Mouse (Mus musculus) left cerebral cortex, adult 2 months (tissue): ENCODE measurements around the gene Srebf1. TPM values are rescaled to one million over a fixed set of nuclear protein-coding genes. Genes with fewer than 3 reads are reported as not detected.

Experiments used
- DNase-seq, 2 experiments: peaks; one replicate each; pipeline ENCODE4 v3.0.0; 2021 to 2022; ENCODE audit warnings: low spot score in 2 of 2, mixed read lengths in 1 of 2; ENCODE audit errors: extremely low spot score in 1 of 2
- H3K27ac ChIP-seq: fragments of 200-600 bp; 2 replicates; pipeline ENCODE4 v1.8.1; 2022
- H3K4me3 ChIP-seq: fragments of 200-600 bp; 2 replicates; pipeline ENCODE4 v1.8.1; 2022
- CTCF ChIP-seq: fragments of 200-600 bp; IDR thresholded peaks from 2 replicates; pipeline ENCODE4 v1.8.1; 2022; ENCODE audit warnings: antibody characterized with exemption, mild to moderate bottlenecking, moderate library complexity
- intact Hi-C: fragments of 180-260 bp; cut with DNase I; formaldehyde crosslinking; loops from one replicate; pipeline ENCODE4 v1.15.1; 2025
- total RNA-seq, 2 experiments: library from RNA; stranded (reverse); gene quantifications; 2 replicates each; pipeline ENCODE4 v1.2.3; 2021

The Srebf1 gene
- total RNA-seq, 2 experiments from 2014 or later: 50.1 to 66.1 TPM

DNA sequence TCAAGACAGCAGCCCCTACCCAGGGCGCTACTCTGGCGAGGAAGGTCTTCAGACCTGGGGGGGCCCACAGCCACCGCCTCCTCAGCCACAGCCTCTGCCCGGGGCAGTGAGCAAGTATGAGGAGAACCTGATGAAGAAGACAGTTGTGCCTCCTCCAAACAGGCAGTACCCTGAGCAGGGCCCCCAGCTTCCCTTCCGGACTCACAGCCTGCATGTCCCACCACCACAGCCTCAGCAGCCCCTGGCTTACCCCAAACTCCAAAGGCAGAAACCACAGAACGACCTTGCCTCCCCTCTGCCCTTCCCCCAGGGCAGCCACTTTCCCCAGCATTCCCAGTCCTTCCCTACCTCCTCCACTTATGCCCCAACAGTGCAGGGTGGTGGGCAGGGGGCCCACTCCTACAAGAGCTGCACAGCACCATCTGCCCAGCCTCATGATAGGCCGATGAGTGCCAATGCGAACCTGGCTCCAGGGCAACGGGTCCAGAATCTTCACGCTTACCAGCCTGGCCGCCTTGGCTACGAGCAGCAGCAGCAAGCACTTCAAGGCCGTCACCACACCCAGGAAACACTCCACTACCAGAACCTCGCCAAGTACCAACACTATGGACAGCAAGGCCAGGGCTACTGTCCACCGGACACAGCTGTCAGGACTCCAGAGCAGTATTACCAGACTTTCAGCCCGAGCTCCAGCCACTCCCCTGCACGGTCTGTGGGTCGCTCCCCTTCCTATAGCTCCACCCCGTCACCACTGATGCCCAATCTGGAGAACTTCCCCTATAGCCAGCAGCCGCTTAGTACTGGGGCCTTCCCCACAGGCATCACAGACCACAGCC lies 36.8 kb downstream of the Srebf1 start:
- Histone ChIP-seq H3K4me3 (no peak overlapping the region), H3K27ac (peak overlapping the region; percentile 74)
- no peak for TF ChIP-seq CTCF
- intact Hi-C loops: no loop called here
- DNase-seq: no peak

DNA sequence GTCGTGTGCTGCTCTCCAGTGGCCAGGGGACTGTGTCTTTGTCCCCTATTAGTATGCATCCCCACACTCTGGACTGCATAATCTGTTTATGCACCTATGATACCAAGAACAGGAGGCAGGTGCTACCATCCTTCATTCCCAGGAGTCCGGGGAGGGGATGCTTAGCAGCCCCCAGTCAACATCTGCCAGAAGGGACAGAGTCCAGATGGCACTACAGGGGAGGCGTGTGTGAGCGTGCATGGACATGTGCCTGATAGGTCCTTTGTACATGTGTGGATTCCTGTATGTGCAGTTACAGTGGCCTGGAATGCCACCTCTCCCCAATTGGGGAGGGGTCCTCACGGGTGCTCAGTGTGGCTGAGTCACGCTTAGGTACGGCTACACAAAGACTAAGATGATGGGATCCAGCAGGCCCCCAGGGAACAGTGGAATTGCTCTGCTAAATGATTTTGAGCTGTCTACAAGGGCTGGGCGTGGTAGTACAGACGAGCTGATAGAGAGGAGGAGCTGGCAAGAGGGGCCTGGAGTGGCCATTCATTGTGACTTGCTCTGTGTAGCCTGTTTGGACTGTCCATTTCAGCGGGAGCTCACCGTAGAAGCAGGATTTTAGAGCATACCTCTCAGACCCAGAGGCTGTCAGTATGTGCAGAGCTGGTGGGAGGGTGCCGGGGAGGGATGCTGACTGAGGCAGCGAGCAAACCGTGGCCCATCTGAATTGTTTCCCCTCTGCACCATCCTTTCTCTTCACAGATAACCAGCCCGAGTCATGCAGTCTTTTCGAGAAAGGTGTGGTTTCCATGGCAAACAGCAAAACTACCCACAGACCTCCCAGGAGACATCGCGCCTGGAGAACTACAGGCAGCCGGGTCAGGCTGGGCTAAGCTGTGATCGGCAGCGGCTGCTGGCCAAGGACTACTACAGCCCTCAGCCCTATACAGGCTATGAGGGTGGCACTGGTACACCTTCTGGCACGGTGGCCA lies 37.7 kb downstream of the Srebf1 start:
- H3K4me3 ChIP-seq: no peak overlapping the region
- intact Hi-C loops: no loop called here
- no peak for TF ChIP-seq CTCF
- peak; percentile 49 to 53 for DNase-seq
- peak overlapping the region; percentile 74 for H3K27ac ChIP-seq

DNA sequence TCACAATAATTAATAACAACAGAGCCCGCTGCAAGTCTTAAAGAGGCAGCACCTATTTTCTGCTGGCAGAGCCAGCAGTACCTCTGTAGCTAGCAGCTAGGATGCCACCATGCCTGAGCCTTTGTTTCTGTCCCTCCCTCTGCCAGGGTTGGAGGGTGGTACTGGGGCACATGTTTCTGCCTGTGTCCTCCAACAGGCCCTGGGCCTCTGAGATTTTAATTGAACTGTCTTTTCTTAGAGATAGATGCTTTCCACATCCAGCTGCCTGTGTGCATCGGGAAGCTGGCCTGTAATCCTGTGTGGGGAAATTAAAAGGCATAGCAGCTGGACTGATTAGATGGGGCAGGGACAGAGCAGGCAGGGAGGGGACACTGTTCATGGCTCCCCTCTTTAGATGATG lies 39.6 kb downstream of the Srebf1 start:
- intact Hi-C loops: no loop called here
- Histone ChIP-seq H3K27ac (peak overlapping the region; percentile 59; the same call in 1 of the 2 replicates), H3K4me3 (no peak overlapping the region)
- no peak for TF ChIP-seq CTCF
- no peak for DNase-seq

DNA sequence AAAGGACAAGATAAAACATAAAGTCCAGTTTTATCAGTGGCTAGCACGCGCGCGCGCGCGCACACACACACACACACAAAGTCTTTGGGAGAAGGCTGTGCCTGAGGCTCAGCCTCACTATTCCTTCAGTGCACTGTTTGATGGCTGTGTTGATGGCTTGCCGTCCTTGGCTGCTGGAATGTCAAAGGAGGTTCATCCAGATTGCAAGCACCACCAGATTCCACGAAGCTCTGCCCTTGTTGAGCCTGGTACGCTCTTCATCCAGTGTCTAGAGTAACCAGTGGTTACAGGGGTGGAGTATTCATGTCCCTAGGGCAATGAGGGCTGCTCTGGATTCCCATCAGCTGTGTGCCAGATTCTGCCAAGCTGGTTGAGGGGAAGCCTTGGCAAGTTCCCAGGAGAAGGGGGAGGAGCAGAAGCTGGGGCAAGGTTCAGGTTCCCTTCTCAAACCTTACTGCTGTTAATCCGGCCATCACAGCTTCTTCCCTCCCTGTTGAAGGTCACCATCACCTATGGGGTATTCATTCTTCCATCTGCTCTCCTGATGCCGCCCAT lies 40.2 kb downstream of the Srebf1 start:
- peak overlapping the region; percentile 59; the same call in 1 of the 2 replicates for H3K27ac ChIP-seq
- intact Hi-C loops: no loop called here
- TF ChIP-seq CTCF: no peak
- H3K4me3 ChIP-seq: no peak overlapping the region
- DNase-seq: no peak

DNA sequence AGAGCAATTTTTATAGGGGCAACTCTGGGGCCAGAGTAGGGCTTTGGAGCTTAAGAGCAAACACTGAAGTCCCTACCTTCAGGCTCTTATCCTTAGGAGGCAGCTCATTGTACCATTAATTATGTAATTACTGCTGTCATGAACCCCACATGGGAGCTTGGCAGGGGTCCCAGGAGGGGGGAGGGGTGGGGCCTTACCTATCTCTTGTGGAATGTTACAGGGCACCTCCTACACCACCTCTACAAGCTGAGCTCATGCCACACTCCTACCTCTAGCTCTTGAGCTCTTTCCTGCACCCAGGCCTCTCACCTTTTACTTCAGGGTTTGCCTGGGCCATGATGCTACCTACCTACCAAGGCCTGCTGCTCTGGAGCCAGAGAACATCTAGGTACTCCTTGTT lies 43.9 kb downstream of the Srebf1 start:
- Histone ChIP-seq H3K4me3 (no peak overlapping the region), H3K27ac (no peak overlapping the region; the same call in 1 of the 2 replicates)
- intact Hi-C loops: no loop called here
- no peak for TF ChIP-seq CTCF
- no peak for DNase-seq

DNA sequence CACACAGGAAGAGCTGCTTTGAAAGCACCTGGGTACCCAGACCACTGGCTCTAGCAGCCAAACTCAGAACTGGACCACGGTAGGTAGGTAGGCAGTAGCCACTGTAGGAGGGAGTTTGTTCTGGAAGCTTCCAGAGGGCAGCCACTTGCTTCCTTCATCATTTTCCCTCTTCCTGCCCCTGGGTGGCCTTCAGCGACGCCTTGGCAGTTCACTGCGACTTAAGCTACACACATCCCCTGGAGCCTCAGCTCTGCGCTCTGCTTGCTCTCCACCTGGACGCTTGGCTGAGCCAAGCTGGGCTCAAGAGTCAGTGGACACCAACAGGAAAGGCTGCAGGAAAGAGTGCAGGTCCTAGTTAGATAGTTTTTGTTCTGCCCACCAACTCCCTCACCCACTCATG lies 44.4 kb downstream of the Srebf1 start:
- H3K4me3 ChIP-seq: no peak overlapping the region
- H3K27ac ChIP-seq: peak overlapping the region; percentile 93
- DNase-seq: no peak
- intact Hi-C loops: no loop called here
- no peak for TF ChIP-seq CTCF

DNA sequence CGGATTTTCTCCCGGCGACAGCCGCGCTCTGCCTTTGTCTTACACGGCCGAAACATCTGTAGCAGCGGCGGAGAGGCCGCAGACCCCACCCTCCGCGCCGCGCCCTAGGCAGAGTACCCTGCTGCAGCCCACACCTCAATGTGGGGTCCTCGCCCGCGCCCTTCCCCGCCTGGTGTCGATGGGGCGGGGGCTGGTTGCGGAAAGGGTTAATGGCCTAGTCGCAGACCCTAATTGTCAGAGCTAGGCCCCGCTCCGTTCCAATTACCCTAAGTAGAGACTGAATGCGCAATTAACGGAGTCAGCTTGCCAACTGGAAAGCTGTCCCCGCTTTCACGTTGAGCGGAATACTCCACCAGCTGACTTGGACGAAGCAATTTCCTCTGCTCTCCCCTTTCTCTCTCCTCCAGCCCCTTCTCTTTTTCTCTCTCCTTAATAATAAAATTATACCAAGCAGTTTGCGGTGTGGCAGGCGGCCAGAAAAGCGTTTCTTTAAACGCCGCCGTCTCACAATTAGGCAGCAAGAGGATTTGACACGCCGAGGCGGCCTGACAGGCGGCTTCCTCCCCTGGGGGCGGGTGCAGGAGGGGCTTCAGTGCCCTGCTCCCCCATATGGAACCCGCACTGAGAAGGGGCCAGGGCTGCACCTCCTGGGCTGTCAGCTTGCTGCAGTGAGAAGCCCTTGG lies 45.3 kb downstream of the Srebf1 start:
- Histone ChIP-seq H3K4me3 (peak overlapping the region; percentile 77), H3K27ac (peak overlapping the region; percentile 93)
- no peak for TF ChIP-seq CTCF
- intact Hi-C loops: loop anchor here (1.0 to 2.0 kb wide), 3 partner anchors 38 to 72 kb away; partner anchors contain the start of gene Rai1
- DNase-seq: peak; percentile 59 to 72

DNA sequence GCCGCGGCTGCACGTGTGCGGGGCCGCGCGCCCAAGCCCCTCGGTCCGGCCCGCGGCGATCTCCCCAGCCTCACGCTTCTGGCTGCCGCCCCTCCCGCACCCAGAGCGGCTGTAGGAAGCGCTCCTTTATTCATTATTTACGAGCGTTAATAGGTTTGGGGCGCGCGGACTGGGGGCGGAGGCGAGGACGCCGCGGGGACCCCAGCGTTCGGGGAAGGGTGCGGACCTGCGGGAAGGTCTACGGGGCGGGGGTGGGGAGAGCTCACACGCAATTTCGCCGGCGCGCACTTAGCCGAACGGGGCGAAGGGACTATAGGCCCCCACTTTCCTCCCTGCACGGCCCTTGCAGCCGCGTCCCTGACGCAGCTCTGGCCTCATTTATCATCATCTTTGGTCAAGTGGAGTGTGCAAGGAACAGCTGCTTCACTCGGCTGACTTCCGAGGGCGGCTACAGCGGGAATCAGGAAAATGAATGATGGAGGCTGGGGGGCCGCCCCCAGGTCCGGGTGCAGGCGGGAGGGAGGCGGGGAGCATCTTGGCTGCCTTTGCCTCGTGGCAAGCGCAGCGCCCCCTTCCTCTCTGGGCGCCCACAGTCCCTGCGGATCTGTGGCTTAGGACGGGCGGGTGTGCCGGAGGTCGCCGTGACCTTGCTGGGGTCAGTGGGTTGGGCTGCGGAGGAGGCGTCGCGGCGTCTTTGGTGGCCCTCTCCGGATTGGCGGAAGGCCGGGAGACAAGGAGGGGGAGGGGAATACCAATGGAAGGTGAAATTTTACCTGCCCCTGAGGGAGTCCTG lies 46.0 kb downstream of the Srebf1 start:
- peak overlapping the region; percentile 93 for H3K27ac ChIP-seq
- intact Hi-C loops: loop anchor here (1.0 to 2.0 kb wide), 3 partner anchors 38 to 71 kb away; partner anchors contain the start of gene Rai1
- TF ChIP-seq CTCF: peak; percentile 30
- peak overlapping the region; percentile 77 for H3K4me3 ChIP-seq
- DNase-seq: peak; percentile 78 to 82

DNA sequence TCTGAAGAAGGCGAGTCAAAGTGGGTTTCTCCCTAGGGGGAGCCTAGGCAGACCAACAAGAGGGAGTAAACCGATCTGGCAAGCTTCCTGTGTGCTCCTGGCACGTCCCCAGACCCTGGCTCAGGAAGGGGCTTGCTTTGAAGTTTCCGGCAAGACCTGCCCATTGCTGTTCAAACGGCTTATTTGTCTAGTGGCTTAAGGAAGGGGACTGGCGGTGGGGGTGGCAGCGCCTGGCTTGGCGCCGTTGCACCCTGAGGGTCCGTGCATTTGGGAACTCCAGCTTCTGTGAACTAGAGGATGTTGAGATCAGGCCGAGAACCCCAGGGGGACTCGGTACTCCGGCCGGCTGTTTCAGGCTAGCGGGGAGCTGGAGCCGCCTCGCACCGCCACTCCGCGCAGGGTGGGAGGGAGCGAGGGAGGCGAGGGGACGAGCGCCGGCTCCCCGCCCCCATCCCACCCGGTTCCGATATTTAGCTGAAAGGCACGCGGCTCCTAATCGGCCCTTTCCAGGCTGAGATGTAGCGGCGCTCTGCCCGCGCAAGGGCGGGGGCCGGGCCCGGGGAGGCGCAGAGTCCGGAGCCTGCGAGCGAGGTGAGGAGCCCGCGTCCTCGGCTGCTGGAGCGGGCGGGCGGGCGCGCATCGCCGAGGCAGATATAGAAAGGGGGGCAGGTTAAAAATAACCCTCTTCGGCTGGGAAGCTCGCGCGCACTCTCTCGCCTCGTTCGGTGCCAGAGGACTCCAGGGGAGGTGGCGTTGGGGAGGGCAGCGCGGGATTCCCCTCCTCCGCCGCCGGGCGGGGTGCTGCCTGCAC lies 46.8 kb downstream of the Srebf1 start:
- DNase-seq: peak; percentile 79 to 81
- Histone ChIP-seq H3K27ac (peak overlapping the region; percentile 93), H3K4me3 (peak overlapping the region; percentile 77)
- TF ChIP-seq CTCF: no peak; the same call in 1 of the 2 replicates
- intact Hi-C loops: loop anchor here (1.0 to 2.0 kb wide), 3 partner anchors 37 to 70 kb away; partner anchors contain the start of gene Rai1
